Mouse (Mus musculus) kidney, postnatal 0 days (tissue): ENCODE data around the gene Shb. TPM values are rescaled to one million over a fixed set of nuclear protein-coding genes. Genes with fewer than 3 reads are reported as not detected.
A peak's percentile ranks its signal among the peaks of the same experiment; 100 is the strongest.

ENCODE experiments used
- ATAC-seq: fragments of 200-750 bp; cut with Nextera tagmentation; replicated peaks from 2 replicates; pipeline ENCODE4 v1.8.0; 2017; ENCODE audit warnings: low read depth, moderate number of reproducible peaks, moderate TSS enrichment, moderate library complexity; ENCODE audit not compliant: low FRiP score
- DNase-seq: peaks from one replicate; pipeline ENCODE4 v3.0.0-alpha.2; 2016; ENCODE audit warnings: low spot score
- H3K27ac ChIP-seq: fragments of 300-500 bp; sonication (generic); 2 replicates; pipeline ENCODE4 v1.5.1; 2014; ENCODE audit warnings: mild to moderate bottlenecking
- H3K27me3 ChIP-seq: fragments of 300-500 bp; sonication (generic); 2 replicates; pipeline ENCODE4 v1.6.1; 2014; ENCODE audit warnings: low read length, mixed read lengths; ENCODE audit not compliant: insufficient read depth
- H3K36me3 ChIP-seq: fragments of 300-500 bp; sonication (generic); 2 replicates; pipeline ENCODE4 v1.6.1; 2014; ENCODE audit warnings: low read length, mixed read lengths; ENCODE audit not compliant: insufficient read depth
- H3K4me1 ChIP-seq: fragments of 300-500 bp; sonication (generic); replicated peaks from 2 replicates; pipeline ENCODE4 v1.6.1; 2014; ENCODE audit warnings: antibody characterized with exemption, low read length, mixed read lengths; ENCODE audit not compliant: insufficient read depth
- H3K4me2 ChIP-seq: fragments of 300-500 bp; sonication (generic); 2 replicates; pipeline ENCODE4 v1.6.1; 2014; ENCODE audit warnings: mild to moderate bottlenecking, low read length, moderate library complexity, mixed read lengths
- H3K4me3 ChIP-seq: fragments of 300-500 bp; sonication (generic); replicated peaks from 2 replicates; pipeline ENCODE4 v1.5.1; 2014; ENCODE audit warnings: low read depth, low read length
- H3K9ac ChIP-seq: fragments of 300-500 bp; sonication (generic); 2 replicates; pipeline ENCODE4 v1.6.1; 2014; ENCODE audit warnings: low read depth, low read length
- H3K9me3 ChIP-seq: fragments of 300-500 bp; sonication (generic); replicated peaks from 2 replicates; pipeline ENCODE4 v1.6.1; 2016; ENCODE audit warnings: low read length, inconsistent platforms, mixed read lengths
- CTCF ChIP-seq: IDR thresholded peaks from 2 replicates; pipeline ENCODE4 v1.5.1; 2016; ENCODE audit warnings: antibody characterized with exemption, low read depth, mild to moderate bottlenecking, moderate library complexity
- WGBS: fragments of 180-500 bp; shearing (Covaris S2); extraction: QIAGEN DNeasy Blood & Tissue Kit; methylation state at CpG from one replicate; pipeline ENCODE4 v1.1.7; 2014; 5-methylcytosine and 5-hydroxymethylcytosine counted together
- polyA plus RNA-seq: library from polyadenylated mRNA; unstranded; fragments of >200 nt; fragmentation: Nextera tagmentation; extraction: Ambion mirVana; gene quantifications from 2 replicates; pipeline ENCODE4 v1.2.1, GENCODE M21; 2015

The Shb gene
- polyA plus RNA-seq, 1 experiment from 2014 or later, result 6.6 TPM

DNA sequence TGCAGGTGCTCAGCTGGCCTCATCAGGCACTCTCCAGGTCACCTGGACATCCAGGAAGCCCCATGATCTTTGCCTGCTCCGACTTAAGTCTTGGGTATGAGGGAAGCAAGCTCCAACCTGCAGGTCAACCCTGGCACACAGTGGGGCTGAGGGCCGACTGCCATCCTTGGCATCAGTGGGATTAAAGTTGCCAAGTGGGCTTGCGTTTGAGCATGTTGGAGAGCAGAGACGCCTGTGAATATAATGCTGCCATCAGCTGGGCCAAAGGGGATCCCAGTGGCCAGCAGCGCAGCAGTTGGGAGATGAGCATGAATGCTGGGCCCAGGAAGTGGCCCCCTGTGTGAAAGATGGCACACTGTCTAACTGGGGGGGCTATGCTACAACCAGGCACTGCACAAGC lies 25.9 kb upstream of the Shb start:
- H3K27ac ChIP-seq, result no peak overlapping the region
- H3K27me3 ChIP-seq, result no peaks in the 10 kb centered on the region
- ATAC-seq (no peak), DNase-seq (no peak)
- no peak for TF ChIP-seq CTCF
- no peak overlapping the region for H3K9ac ChIP-seq
- H3K4me2 ChIP-seq, result no peak overlapping the region
- no peaks in the 10 kb centered on the region for H3K9me3 ChIP-seq
- no peaks in the 10 kb centered on the region for H3K4me1 ChIP-seq
- 90% methylated on average over 5 of the region's 5 CpGs for WGBS
- no peaks in the 10 kb centered on the region for H3K36me3 ChIP-seq
- no peak overlapping the region for H3K4me3 ChIP-seq

DNA sequence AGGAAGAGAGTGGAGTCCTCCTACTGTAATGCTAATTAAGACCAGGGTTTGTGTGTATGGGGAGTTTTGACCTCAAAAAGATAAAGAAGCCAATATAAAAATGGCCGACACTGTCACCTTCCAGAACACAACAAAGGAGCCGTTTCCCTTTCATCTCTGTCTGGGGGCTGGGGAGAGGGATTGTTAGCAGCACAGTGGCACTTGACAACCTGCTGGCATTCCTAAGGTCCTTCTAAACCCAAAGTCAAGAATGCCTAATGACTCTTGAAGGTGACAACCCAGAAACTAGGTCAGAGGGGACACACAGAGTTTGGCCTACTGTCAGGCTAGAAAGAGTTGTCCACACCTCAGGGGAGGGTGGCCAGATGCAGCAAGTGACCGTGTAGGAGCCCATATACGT lies 20.3 kb upstream of the Shb start:
- Histone ChIP-seq H3K4me1 (no peaks in the 10 kb centered on the region), H3K36me3 (no peaks in the 10 kb centered on the region), H3K27me3 (no peaks in the 10 kb centered on the region), H3K4me2 (no peak overlapping the region), H3K9ac (no peak overlapping the region), H3K27ac (no peak overlapping the region), H3K4me3 (no peak overlapping the region), H3K9me3 (no peaks in the 10 kb centered on the region)
- no peak for TF ChIP-seq CTCF
- DNase-seq (no peak), ATAC-seq (no peak)
- WGBS, result 47% methylated on average over 4 of the region's 4 CpGs

DNA sequence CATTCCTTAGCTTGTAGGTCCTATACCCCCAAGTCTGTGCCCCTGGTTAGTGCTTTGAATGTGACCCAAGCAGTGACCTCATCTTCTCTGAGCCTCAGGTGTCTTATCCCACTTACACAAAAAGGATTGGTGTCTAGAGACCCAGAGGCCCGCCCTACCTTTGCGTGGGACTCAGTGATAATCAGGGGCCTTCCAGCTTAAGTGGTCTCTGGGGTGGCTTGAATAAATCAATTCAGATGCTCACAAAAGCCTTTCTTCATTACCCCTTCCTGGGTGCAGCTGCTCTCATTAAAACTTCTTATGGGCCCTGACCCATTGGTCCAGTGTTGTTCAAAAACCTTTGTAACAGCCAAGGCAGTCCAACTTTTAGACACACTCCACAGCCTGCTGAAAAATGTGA lies 18.7 kb upstream of the Shb start:
- Histone ChIP-seq H3K4me2 (no peak overlapping the region), H3K27ac (no peak overlapping the region), H3K9me3 (no peaks in the 10 kb centered on the region), H3K27me3 (no peaks in the 10 kb centered on the region), H3K9ac (no peak overlapping the region), H3K4me3 (no peak overlapping the region), H3K36me3 (no peaks in the 10 kb centered on the region), H3K4me1 (no peaks in the 10 kb centered on the region)
- DNase-seq (no peak), ATAC-seq (no peak)
- 78% methylated on average over 2 of the region's 2 CpGs for WGBS
- no peak for TF ChIP-seq CTCF

DNA sequence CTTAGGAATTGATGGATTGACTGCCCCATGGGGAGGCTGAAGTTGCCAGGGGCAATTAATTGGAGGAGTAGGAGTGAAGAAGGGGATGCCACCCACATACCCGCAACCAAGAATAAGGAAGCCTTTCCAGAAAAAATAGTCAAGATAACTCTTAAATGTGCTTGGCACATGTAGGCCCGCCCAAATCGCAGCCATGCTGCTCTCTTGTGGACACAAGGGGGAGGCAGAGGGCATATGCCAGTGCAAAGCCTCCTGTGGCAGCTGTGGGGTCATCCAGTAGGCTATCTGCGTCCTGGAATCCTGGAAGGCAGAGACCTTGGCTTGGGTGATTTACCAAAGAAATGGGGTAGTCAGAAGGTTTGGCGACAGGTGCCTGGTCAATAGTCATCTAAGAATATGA lies 17.2 kb upstream of the Shb start:
- Histone ChIP-seq H3K4me2 (no peak overlapping the region), H3K9me3 (no peaks in the 10 kb centered on the region), H3K4me3 (no peak overlapping the region), H3K27ac (no peak overlapping the region), H3K4me1 (no peaks in the 10 kb centered on the region), H3K27me3 (no peaks in the 10 kb centered on the region), H3K9ac (no peak overlapping the region), H3K36me3 (no peaks in the 10 kb centered on the region)
- ATAC-seq (peak; percentile 69; the same call in 1 of the 2 replicates), DNase-seq (peak; percentile 77)
- TF ChIP-seq CTCF, result peak; percentile 80
- 52% methylated on average over 5 of the region's 5 CpGs for WGBS

DNA sequence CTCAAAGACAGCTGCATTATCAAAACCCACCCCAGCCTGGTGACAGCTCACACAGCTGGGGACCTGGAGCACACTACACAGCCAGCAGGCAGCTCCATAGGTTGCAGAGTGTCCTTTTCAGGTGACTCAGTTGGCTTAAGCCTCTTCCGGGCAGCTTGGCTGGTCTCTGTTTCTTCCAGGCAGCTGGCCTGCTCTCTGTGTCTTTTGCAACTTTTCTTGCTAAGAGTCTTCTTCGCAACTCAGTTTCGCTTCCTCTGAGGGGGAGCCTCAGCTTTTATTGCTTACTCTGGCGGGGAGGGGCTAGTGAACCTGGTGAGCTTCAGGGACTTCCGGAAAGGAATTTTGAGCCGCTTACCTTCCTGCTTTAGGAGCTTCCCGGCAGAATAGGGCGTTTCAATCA lies 13.6 kb upstream of the Shb start:
- Histone ChIP-seq H3K36me3 (no peaks in the 10 kb centered on the region), H3K27me3 (no peaks in the 10 kb centered on the region), H3K4me3 (no peak overlapping the region), H3K9me3 (no peaks in the 10 kb centered on the region), H3K4me1 (no peaks in the 10 kb centered on the region), H3K27ac (no peak overlapping the region), H3K9ac (no peak overlapping the region), H3K4me2 (no peak overlapping the region)
- DNase-seq (no peak), ATAC-seq (no peak)
- TF ChIP-seq CTCF, result no peak
- 51% methylated on average over 8 of the region's 8 CpGs for WGBS

DNA sequence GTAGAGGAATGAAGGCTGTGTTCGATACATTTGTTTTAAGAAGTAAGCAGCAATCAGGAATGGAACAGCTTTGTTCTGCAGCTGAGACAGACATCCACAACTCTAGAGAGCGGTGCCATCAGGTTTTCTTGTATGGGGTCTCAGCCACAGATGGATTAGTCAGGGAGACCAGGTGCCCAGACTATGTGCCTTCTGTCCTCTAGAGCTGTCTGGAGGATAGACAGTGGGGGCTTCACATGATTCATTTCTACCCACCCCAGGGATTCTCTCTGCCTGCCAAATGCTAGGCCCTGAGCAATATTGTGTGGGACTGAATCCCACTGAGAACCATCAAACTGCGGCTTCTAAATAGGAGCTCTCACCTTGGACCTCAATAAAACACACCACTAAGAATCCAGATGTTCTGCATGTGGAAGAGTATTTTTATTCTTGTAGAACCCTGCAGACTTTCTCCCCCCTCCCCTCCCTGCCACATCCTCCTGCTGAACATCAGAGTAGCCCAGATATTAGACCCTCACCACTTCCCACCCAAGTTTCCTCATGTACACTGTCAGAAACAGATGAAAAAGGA lies 11.3 kb upstream of the Shb start:
- Histone ChIP-seq H3K27me3 (no peaks in the 10 kb centered on the region), H3K27ac (no peak overlapping the region), H3K9me3 (no peaks in the 10 kb centered on the region), H3K4me3 (no peak overlapping the region), H3K9ac (no peak overlapping the region), H3K4me2 (no peak overlapping the region), H3K4me1 (no peaks in the 10 kb centered on the region), H3K36me3 (no peaks in the 10 kb centered on the region)
- TF ChIP-seq CTCF, result no peak
- ATAC-seq (no peak), DNase-seq (no peak)
- 79% methylated on average over 3 of the region's 3 CpGs for WGBS
